Mouse (Mus musculus) thymus, adult 18-20 months (tissue): ENCODE measurements around the gene Btbd35f13.
"Not testable (repeated sequence)": the region's sequence is repeated elsewhere in the genome, so short reads cannot be mapped to it uniquely, and the experiment has no call there.

ENCODE experiments used
- DNase-seq, 2 experiments: peaks; one replicate each; pipeline ENCODE4 v3.0.0; 2022; ENCODE audit warnings: mixed read lengths in 2 of 2

Gene Btbd35f13

DNA sequence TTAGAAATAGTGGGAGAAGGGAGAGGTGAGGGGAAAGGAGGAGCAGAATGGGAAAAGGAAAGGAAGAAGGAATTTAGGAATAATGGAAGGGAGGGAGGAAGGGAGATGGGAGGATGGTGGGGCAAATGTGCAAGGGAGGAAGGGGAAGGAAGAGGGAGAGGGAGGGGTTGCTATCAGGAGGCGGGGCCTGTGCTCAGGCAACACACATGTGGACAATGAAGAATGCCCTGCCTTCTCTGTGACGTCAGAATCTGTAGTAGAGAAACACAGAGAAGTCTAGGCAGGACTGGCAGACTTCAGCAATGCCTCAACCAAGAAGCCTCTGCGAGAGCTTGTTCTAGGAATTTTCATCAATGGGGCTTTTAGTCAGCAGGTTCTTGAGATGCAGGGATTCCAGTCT, at the start of gene Btbd35f13:
Gene Btbd35f13, plus strand, starts transcription at position 301 of the 400 bp plus-strand sequence.
- not testable (repeated sequence) for DNase-seq

DNA sequence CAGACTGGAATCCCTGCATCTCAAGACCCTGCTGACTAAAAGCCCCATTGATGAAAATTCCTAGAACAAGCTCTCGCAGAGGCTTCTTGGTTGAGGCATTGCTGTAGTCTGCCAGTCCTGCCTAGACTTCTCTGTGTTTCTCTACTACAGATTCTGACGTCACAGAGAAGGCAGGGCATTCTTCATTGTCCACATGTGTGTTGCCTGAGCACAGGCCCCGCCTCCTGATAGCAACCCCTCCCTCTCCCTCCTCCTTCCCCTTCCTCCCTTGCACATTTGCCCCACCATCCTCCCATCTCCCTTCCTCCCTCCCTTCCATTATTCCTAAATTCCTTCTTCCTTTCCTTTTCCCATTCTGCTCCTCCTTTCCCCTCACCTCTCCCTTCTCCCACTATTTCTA, 45.3 kb downstream of the Btbd35f13 start, which contains the start of gene Btbd35f14:
Gene Btbd35f14, minus strand, starts transcription at position 101 of the 400 bp plus-strand sequence.
- DNase-seq = not testable (repeated sequence)
